Mouse (Mus musculus): ENCODE measurements around the gene Qrich2.

DNA sequence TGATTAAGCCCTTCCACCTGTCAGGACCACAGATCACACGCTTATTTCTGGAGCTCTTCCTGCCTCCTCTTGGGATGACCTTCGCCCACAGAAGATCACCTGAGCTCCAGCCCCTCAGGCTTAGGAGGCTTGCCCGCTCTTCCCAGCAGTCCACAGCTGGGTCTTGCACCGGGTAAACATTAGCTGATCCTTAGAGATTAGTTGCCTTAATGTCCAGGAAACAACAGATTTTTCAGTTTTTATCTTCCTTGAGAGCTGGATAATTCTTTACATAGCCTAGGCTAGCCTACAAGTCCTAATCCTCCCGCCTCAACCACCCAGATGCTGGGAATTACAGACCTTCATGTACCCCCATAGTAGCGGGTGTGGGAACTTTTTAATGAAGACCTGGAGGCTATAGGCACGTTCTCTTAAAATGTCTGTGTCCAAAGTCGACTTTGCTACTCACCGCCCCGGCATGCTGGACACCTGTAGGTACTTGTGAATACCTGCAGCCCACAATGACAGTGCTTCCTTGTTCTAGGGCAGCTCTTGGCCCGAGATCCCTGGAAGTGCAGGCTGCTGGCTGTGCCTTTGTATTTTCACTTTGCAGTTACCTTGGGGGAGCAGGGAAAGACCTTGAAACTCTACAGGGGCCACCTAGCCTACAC is 34.5 kb downstream of the Qrich2 start:
- TF ChIP-seq CTCF (IDR thresholded peaks at IDR 0.05; ENCODE audit: low read depth) (no peak), EP300 (IDR thresholded peaks at IDR 0.05; ENCODE audit: low read depth) (no peak)
